Mouse (Mus musculus) liver (tissue): ENCODE results near the gene Abhd12.
A peak's percentile ranks its signal among the peaks of the same experiment; 100 is the strongest.

Experiments
- DNase-seq: peaks from one replicate; pipeline ENCODE4 v3.0.0-alpha.2; 2020; ENCODE audit warnings: mixed read lengths

Gene Abhd12

DNA sequence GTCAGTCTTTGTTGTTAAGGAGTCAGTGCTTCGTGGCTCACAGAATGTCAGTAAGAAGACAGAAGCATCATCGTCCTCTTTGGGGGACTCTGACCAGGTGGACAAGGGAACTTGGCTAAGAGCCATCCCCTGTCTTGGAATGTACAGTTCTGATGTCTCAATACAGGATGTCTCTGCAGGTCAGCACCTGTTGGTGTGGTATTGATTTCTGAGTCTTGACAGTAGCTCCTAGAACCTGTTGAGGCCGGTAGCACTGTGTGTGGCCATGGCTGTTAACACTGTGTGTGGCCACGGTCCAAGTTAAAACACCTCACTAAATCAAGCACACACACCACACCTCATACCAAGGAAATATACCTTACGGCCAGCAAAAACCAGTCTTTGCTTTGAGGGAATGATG is 103.9 kb downstream of the Abhd12 start:
- no peak for DNase-seq

DNA sequence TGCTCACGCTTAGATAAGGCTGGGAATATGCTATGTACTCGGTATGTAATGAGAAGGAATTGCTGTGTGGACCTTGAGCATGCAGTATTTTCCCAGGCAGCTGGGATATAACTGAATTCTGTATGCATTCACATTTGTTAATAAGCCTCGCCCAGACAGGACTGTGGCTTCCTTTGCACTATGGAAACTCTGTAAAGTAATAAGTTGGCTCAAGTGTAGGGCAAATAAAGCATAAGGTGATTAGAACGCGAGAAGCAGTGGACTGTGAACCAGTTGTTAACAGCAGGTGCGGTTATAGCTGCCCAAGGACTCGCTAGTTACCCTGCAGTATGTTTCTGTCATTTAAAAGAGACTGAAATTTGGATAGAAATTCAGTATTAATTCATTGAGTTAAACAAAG is 106.5 kb downstream of the Abhd12 start:
- no peak for DNase-seq

DNA sequence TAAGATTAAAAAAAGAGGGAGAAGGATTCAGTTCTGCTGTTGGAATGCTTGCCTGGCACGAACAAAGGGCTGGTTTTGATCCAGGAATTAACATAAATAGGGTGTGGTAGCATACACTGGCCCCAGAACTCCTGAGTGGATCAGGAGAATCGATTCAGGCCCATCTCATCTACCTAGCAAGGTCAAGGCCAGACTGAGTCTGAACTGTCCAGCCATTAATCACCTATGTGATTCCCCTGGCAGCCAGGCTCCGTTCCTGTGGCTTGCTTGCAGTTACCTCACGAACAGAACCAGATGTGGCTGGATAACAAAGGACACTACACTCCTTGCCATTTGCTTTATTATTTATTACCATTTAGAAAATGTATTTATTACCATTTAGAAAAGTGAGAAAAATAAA is 111.2 kb downstream of the Abhd12 start:
- DNase-seq, result no peak

DNA sequence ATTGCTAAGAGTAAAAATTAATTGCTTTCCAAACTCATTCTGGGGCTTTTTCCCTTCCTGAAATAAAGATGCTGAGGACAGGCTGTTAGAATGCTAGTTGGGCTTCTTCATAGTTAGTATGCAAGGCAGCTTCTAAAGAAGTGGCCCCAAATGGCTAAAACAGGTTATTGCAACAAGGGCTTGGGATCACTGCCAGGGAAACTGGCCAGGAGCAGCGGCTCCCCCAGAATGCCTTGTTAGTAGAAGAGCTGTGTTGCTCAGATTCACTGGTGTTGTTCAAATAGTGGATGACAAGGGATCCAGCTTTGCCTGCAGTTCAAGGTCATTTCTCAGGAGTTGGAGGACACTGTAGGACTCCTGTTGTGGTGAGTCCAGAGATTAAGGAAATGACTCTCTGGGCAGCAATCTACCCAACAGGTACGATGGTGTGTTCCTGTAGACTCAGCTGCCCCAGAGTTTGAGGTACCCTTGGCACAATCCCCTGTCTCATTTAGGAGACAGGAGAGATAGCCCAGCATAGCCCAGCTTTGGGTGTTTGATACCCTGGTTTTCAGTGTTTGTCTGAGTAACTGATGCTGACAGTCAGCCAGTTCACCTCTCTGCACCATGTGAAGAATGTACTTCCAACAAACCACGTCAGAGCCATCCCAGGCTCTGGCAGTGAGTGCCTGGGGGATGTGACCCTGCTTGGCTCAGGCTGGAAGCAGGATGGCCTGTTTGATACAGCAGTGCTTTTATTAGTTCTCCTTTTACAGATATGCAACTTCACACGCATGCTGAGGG is 115.6 kb downstream of the Abhd12 start:
- peak; percentile 32 for DNase-seq

DNA sequence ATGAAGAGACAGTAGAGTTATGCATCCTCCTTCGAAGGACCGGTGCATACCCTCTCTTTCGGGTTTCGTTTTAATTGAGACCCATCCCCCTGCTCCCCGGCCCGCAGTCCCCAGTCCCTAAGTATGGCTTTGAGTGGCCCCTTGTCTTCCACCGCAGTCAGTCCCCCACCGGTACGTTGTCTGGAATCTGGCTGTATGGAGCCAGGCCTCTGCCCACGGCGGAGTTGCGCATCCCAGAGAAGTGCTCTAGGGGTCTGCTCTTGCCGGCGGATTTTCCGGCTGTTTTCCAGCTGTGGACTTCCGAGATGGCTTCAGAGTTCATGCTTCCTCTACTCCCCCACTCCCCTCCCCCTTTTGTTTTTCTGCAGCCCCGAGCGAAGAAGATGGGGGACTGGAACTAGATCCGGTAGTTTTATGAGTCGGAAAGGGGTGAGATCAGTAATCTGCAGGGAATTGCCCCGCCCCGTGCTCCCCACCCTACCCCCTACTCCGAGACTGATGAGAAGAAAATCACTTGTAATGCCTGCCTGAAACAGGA is 117.2 kb downstream of the Abhd12 start:
- DNase-seq, result no peak

DNA sequence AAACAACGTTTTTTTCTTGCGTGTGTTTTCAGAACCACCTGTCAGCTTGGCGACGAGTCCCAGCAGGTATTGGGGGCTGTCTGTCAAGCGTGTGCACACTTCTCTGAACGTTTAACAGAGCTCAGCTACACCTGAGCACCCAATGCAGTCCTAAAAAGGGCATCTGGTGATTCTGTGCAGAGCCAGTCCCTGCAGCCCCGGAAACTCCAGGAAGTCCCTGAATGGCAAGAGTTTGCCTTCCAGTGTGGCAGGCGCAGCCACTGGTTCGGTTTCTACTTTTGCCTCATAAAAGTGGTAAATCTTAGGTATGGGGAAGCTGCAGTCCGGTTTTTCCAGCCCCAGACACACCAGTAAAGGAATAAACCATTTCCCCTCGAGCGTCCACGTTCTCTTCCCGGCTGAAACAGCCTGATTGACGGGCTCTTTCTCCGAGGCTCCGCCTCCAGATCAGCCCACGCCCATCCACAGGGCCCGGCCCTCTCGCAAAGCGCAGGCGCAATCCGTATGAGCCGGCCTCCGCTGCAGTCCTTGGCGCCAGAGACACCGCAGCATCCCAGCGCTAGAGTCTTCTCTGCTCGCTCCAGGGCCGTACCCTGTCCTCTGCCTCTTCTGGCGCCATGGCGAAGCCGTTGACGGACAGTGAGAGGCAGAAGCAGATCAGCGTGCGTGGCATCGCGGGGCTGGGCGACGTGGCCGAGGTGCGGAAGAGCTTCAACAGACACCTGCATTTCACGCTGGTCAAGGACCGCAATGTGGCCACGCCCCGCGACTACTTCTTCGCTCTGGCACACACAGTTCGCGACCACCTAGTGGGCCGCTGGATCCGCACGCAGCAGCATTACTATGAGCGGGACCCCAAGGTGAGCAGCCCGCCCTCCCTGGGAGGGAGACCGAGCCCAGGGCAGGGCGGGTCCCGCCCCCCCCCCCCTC is 118.0 kb downstream of the Abhd12 start, which contains the start of gene Pygb:
Gene Pygb (plus strand): TSS at position 485 of the 930 bp plus-strand sequence.
- peak; percentile 90 for DNase-seq

DNA sequence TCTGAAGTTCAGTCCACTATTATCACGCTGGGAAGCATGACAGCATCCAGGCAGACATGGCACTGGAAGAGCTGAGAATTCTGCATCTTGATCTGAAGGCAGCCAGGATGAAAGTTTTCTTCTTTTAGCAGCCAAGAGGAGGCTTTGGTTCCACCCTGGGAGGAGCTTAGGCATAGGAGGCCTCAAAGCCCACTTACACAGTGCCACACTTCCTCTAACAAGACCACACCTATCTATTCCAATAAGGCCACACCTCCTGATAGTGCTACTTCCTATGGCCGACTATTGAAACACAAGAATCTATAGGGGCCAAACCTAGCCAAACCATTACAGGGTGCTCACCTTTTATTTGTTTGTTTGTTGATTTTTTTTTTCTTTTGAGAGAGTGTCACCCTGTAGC is 121.7 kb downstream of the Abhd12 start:
- DNase-seq, result no peak
